Mouse (Mus musculus) adrenal gland, postnatal 10 days (tissue): Measurements from ENCODE around the gene Rpl31. TPM values are rescaled to one million over a fixed set of nuclear protein-coding genes. Genes with fewer than 3 reads are reported as not detected.

Source experiments
- DNase-seq: peaks from one replicate; pipeline ENCODE4 v3.0.0; 2021; ENCODE audit warnings: mixed read lengths
- total RNA-seq, 2 experiments: library from RNA; stranded (reverse); gene quantifications; 2 replicates each; pipeline ENCODE4 v1.2.3; 2021

Rpl31 gene
- total RNA-seq, 2 experiments from 2014 or later = 867 to 928 TPM

DNA sequence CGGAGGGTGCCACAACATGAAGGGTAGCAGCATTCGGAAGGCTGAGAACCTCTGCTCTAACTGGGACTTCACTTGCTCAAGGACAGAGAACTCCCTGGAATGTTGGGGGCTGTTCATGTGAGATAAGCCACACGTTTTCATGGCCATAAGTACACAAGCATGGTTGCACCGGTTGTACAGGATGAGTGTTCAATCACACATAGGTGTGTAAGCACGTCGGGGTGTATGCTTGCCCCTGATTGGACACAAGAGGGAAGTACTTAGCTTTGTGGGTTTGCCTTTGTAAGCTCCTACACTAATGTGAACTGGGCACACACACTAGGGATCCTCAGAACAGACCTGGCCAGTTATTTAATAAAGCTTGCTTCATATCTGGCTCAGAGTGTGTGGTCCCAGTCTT, 30.6 kb downstream of the Rpl31 start:
- no peak for DNase-seq

DNA sequence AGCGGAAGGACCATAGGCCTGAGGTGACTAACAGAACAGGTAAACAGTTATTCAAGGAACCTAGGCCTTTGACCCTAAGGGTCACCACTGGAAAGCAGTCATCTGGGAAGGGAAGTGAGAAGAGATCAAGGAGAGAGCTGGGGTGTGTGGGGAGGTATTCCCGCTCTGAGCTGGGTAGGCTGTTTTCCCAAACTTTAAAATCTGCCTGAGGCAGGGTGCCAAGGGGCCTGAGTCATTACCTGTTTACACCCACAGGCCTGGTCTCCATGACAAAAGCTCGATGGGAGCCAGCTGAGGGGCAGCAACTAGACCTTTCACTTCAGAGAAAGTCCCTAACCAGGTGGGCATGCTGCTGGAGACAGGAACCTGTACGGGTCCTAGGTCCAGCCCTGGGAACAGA, 31.6 kb downstream of the Rpl31 start:
- DNase-seq = peak; percentile 55

DNA sequence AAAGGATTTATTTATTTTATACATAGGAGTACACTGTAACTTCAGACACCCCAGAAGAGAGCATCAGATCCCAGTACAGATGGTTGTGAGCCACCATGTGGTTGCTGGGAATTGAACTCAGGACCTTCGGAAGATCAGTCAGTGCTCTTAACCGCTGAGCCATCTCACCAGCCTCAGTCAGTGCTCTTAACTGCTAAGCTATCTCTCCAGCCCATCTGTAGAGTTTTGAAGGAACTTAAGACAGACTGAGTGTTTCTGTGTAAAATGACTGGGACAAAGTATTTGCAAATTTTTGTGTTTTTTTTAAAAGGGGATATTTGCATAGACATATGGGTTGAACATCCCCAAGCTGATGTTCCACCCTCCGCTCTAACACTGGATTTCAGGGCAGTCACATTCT, 32.5 kb downstream of the Rpl31 start:
- no peak for DNase-seq

DNA sequence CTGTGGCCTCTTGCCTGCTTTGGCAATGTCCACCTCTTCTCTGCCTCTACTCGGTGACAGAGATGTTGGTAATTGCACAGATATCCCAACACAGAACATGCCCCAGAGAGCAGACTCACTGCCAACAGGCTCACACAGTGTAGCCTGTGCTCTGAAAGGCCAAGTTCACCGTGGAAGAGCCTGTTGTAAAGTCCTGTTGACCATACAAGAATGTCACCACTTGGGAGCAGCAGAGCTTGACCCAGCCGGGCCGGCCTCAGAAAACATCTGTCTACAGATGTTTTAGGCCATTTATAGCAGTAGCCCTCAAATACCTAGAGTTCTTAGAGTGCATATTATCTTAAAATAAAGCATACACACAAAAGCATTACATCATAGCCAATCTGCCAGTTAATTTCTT, 39.5 kb downstream of the Rpl31 start:
- peak; percentile 33 for DNase-seq

DNA sequence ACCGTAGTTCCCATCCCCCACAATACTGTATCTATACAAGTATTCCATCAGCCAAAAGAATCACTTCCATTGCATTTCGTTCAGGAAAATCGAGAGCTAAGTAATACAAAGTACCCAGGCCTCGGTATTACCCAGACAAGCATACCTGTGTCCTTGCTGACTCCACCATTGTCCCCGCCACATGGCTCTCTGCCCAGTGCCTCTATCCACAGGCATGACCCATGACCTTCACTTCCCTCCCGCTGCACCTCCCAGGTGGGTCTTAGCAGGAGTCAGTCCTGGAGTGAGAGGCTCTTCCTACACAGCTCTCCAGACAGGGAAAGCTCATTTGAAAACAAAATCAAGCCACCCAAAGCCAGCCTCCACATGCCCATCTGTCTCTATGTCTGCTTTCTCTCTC, 40.5 kb downstream of the Rpl31 start:
- DNase-seq = no peak

DNA sequence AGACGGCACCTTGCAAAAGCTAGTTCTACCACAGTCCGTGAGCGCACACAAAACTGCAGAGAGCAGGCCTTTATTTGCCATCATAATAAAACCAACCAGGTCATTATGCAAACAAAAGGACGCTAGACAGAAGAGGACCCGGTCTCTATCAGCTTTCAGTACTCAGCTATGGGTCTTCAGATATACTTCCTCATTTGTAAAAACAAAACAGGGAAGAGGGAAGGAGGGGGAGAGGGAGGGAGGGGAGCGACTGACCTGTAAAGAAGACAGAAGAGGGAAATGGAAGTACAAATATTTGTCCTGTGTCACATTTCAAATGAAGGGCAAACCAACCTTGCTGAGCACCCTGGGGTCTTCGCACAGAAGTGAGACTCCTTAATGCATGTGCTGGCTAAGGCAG, 41.0 kb downstream of the Rpl31 start:
- no peak for DNase-seq

DNA sequence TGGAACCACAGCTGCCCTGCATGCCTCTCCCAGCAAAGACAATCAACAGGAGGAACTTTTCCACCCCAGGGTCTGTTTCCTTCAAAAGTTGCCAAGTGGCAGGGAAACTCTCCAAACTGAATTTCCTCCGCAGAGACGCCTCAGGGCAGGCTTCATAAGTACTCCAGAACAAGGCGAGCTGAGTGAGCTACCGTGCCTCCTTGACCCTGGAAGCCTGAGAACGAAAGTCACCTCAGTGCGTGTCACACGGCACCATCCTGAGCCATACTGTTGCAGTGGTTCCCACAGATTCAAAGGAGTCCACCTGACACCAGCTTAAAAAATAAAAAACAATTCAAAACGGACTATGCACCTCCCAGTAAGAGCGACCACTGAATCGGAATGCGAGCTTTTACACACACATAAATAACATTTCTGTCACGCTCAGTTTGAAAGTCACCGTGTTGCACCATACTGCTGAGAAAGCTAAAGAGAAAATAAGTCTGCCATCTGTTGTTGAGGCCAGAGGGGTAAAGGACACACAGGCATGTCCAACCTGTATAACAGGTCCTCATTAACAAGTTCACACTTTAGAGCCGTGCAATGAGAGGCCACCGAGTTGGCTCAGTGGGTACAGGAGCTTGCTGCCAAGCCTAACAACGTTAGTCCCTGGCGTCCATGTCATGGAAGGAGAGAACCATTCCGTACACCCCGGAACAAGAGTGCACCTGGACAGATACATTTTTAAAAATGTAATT, 42.6 kb downstream of the Rpl31 start:
- peak; percentile 20 for DNase-seq

DNA sequence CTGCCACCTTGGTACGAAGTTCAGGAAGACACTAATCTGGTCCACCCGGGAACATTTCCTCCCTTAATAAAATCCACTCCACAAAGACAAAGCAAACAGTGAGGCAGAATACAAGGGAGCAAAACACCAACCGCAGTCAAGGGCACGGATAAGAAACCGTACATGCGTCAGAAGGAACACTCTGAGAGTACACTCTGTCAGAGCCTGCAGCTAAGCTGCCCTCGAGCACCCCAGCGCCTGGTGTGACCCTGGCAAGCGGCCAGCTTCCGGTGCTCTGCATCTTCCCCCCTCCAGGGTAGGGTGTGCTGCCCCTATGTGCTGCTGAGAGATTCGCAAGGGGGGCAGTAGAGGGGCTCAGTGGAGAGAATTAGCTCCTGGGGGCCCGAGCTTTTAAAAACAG, 50.2 kb downstream of the Rpl31 start:
- peak; percentile 80 for DNase-seq

DNA sequence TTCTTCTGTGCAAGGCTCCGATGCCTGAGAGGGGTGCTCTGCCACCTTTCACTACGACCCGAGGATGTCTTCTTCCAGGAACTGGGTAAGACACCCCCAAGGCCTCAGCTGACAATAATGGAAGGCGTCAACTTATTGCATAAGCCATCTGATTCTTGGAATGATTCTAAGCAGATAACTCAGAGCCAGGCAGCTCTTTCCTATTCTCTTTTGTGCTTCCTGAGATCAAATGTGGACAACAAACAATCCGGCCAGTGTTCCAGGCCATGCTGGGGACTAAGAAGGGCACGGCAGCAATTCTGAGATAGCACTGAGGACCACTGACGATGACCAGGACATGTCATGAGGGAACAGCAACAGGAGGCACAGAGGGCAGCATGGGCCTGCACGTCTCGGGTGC, 51.2 kb downstream of the Rpl31 start:
- DNase-seq = no peak

DNA sequence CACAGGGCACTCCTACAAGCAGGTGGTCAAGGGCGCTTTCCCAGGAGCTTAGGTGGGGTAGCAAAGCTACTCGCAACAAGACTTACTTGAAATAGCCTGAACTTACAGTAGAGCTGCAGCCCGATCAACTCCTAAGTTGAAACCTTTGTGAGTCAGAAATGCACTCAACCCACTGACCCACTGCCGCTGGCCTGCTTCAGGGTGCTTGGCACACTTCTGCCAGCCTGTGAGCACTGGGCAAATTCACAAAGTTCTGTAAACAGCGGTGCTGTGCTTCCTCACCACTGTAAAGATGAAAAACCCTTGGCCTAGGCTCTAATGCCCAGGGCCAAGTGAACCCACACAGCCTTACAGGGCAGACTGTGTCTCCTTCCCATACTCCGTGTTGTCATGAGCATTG, 53.3 kb downstream of the Rpl31 start:
- no peak for DNase-seq

Other genes with a start within 250 kb of the Rpl31 start
- gene Npas2, start 174.1 kb upstream of the Rpl31 start, total RNA-seq = 1 to 10 TPM; 6.2 to 7.6 TPM
- 10 to 100 TPM in 1 of 2 experiments, 1 to 10 TPM in 1; 9.2 to 12.4 TPM for gene Tbc1d8, start 110.9 kb downstream of the Rpl31 start, total RNA-seq
- gene Cnot11, start 167.2 kb downstream of the Rpl31 start, total RNA-seq = 10 to 100 TPM; 18.5 to 18.8 TPM
- gene Rnf149, start 209.6 kb downstream of the Rpl31 start, total RNA-seq = 10 to 100 TPM; 41.7 to 42.3 TPM